Mouse (Mus musculus) ZHBTc4 (cell line): ENCODE measurements around the gene Slc1a2.
A peak's percentile ranks its signal among the peaks of the same experiment; 100 is the strongest.

ENCODE experiments used
- DNase-seq: peaks from one replicate; pipeline ENCODE4 v3.0.0-alpha.2; 2011; ENCODE audit warnings: low read depth, low spot score

Slc1a2 gene

GRCm38 (mm10) chr2:102712678-102713628, 54.5 kb downstream of the Slc1a2 start:
- no peak for DNase-seq

GRCm38 (mm10) chr2:102714320-102714719, 55.9 kb downstream of the Slc1a2 start:
- DNase-seq: no peak

- DNase-seq: no peak
Observed at GRCm38 (mm10) chr2:102715754-102716153, 57.3 kb downstream of the Slc1a2 start.

- DNase-seq: no peak
Observed at GRCm38 (mm10) chr2:102721859-102722258, 63.4 kb downstream of the Slc1a2 start.

GRCm38 (mm10) chr2:102725054-102725453, 66.6 kb downstream of the Slc1a2 start:
- DNase-seq: no peak

- DNase-seq: no peak
Observed at GRCm38 (mm10) chr2:102730386-102730785, 71.9 kb downstream of the Slc1a2 start.

GRCm38 (mm10) chr2:102730788-102731187, 72.3 kb downstream of the Slc1a2 start:
- DNase-seq: no peak

- DNase-seq: no peak
Observed at GRCm38 (mm10) chr2:102733128-102733527, 74.7 kb downstream of the Slc1a2 start.

- DNase-seq: no peak
Observed at GRCm38 (mm10) chr2:102734055-102734454, 75.6 kb downstream of the Slc1a2 start.

GRCm38 (mm10) chr2:102735031-102735430, 76.6 kb downstream of the Slc1a2 start:
- no peak for DNase-seq

- DNase-seq: no peak
Observed at GRCm38 (mm10) chr2:102735811-102736210, 77.4 kb downstream of the Slc1a2 start.

DNA sequence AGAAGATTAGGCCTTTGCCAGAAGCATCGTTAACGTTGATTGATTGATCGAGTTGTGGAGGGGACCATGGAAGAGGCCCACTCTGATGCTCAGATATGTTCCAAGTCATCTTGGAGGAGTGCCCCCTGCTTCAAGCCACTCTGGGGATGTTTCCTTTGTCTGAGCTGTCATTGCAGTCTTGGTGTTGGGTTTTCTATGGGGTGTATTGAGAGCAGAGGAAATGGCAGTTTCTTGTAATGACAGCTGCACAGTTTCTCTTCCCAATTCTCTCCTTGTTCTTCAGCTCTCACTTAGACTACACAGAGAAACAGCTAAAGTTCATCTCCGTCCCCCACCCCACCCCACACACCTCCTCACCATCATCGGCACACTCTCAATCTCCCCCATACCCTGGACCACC, 78.0 kb downstream of the Slc1a2 start:
- no peak for DNase-seq

DNA sequence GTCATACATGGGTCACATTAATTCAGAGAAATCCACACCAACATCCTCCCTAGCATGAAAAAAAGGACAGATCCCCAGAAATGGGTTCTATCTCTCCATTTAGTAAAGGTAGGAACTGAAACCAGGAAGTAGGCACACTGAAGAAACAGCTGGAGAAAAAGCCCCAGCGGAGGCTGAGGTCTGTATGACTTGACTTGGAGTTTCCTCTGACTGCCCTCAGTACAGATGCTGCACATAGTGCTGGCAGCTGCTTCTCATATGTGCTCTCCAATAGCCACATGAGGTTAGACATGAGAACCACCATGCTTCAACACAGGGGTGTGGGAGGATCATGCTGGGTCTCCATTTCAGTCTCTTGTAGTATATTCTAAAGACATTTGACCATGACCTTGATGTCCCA, 80.4 kb downstream of the Slc1a2 start:
- DNase-seq: no peak

DNA sequence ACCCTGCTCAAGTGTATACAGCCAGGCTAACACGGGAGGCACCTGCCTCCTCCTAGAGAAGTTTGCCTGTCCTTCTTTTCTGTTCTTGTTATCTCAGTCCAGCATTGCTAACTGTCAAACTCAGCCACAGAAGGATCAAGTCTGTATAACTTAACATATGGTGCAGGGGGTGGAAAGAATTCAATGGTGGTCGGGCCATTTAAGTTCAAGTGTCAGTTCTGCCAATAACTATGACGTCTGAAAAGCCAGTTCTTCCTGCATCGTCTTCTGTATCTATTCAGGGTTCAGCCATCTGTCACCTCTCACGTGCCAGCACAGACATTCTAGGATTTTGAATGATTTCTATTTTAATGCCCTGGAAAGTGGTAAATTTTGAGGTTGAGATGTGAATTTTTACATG, 84.2 kb downstream of the Slc1a2 start:
- no peak for DNase-seq

DNA sequence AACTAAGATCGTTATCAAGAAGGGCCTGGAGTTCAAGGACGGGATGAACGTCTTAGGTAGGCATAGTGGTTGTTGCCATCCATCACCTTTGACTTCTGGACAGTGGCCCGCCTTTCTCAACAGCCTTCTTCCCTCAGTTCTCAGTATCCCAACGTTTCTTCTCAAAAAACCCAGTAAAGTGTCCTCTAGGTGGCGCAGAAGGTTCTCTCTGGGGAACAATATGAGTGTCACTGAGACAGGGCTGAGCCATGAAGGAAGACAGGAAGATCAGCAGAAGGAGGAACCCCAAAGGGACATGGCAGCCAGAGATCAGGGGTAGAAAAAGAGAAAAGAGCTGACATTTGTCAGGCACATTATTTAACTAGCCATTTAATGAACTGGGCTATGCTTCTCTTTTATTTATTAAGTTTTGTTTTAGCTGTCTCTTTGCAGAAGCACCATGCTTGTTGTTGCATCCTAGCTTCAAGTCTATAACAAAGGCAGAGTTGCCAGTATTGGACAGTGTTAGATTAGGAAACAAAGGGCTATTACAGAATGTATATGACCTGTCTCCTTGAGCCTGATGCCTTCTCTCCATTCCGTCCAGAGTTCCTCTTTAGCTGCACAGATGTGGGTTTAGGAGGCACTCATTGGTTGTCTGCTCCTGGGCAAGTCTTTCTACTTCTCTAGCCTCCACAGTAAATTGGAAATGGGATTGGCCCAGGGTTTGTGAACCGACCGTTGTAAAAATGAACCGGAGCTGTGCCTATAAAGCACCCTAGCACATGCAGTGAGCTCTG, 85.6 kb downstream of the Slc1a2 start:
- peak; percentile 64 for DNase-seq

GRCm38 (mm10) chr2:102745259-102745906, 86.9 kb downstream of the Slc1a2 start:
- DNase-seq: peak; percentile 35

- no peak for DNase-seq
Observed at GRCm38 (mm10) chr2:102747758-102748157, 89.3 kb downstream of the Slc1a2 start.

GRCm38 (mm10) chr2:102749926-102750325, 91.5 kb downstream of the Slc1a2 start:
- DNase-seq: no peak

DNA sequence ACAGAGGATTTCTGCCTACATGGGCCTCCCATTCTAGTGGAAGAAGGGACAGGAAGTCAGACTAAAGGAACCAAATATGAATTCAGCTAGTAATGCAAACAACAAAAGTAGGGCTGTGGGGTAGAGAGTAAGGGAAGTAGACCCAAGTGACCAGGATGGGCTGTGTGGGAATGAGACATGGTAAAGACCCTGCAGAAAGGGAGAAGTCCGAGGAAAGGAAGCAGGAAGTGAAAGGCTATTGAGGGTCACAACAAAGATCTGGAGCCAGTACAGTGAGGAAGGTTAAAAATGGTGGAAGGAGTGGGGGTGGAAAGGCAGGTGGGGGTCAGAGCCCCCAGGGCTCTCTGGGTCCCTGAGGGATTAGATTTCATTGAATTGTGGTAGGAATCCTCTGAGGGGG, 93.4 kb downstream of the Slc1a2 start:
- DNase-seq: no peak

GRCm38 (mm10) chr2:102757241-102757860, 98.9 kb downstream of the Slc1a2 start:
- DNase-seq: no peak

- no peak for DNase-seq
Observed at GRCm38 (mm10) chr2:102759479-102759878, 101.0 kb downstream of the Slc1a2 start.
